Mouse (Mus musculus) left cerebral cortex, adult 11 months (tissue): ENCODE data around the gene Meaf6.
A peak's percentile ranks its signal among the peaks of the same experiment; 100 is the strongest.

Source experiments
- DNase-seq: peaks from one replicate; pipeline ENCODE4 v3.0.0; 2022; ENCODE audit warnings: low spot score

Gene Meaf6

DNA sequence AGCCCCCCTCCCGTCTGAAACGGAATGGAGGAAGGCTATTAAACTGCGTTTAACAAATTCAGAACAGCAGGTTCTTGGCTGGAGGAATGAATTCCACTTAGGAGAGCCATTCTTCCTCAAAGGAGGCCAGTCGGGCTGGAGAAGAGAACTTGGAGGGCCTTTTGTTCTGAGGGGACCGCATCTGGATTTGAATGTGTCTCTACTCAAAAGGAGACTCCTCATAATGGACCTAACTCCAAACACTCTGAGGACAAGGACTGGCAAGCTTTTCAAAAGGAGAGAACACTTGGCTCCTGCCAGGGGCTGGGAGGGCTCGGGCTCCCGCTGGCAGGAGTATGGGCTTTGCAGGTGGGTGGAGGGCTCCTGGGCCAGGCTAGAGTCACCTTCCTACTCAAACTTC lies 59.7 kb downstream of the Meaf6 start:
- DNase-seq, result no peak

DNA sequence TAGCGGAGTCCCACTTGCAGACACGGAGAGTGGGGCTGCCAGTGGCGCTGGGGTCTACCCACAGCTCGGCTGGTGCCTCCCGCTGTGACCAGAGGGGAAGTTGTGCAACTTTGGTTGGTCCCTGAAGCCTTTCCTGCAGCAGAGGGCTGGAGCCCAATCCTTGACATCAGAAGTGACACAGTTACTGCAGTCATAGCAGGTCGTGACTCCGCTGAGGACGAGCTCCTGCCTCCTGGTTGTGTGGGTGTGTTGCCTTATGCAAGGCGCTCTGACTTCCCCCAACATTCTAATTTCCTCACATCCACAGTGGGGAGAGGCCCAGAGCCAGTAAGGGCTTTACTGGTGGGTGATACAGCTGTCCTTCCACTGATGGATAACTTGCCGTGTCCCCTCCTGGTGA lies 60.3 kb downstream of the Meaf6 start:
- DNase-seq, result no peak

DNA sequence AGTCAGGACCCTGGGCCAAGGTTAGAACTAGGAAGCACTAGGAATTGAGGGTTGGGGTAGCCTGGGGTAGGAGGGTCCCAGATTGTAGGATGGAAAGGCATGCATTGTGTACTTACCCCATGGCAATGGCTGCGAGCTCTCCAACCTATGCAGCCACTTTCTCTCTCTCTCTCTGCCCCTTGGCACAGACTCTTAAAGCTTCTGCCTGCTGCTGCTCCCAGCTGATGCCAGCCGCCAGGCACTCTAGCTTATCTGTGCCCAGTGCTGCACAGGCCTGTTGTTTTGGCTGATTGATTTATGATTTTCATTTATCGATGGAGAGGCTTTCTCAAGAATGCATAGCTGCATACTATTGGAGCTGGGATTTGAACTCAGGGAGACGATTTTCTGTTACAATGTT lies 63.0 kb downstream of the Meaf6 start:
- DNase-seq, result no peak

- DNase-seq, result no peak
Observed at GRCm38 (mm10) chr4:125149460-125149859, 64.5 kb downstream of the Meaf6 start.

- DNase-seq, result no peak
Observed at GRCm38 (mm10) chr4:125152469-125152868, 67.5 kb downstream of the Meaf6 start.

DNA sequence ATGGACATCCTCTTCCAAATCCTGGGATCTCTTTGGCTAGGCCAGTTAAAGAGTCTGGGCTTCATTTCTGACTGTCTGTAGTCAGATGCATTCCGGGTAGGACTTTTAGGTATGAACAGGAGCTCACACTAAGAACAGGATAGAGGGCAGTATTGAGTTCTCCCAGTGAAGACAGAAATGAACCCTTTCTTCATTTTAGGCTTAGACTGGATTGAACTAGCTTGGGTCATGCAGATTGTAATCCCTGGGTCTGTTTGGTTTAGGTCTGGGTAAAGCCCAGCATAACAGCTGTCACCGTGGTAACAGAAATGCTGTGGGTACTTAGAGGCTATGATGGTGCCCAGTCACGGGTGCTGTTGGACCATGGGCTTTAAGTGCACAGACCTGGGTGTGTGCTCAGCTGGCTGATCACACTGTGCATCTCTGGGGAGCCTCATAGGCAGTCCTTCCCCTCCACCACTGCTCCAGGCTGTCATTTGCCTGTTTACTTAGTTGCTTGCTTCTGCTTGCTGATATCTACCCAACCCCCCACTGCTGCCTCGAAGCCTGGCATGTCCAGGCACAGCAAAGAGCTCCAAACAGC lies 68.8 kb downstream of the Meaf6 start:
- no peak for DNase-seq

DNA sequence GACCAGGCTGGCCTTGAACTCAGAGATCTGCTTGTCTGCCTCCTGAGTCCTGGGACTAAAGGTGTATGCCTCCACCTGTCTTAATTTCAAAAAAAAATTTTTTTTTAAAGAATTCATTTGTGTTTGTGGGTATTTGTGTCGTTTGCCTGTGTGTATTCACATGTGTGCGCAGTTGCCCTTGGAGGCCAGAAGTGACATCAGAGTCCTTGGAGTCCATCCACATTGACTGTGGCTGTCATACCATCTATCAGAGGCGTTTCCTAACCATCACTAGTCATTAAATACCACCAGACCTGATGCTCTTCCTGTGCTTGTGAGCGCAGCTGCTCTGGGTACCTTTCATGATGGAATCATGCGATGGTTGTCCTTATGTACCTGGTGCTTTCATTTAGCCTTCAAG lies 70.7 kb downstream of the Meaf6 start:
- DNase-seq, result no peak

GRCm38 (mm10) chr4:125157322-125157721 lies 72.4 kb downstream of the Meaf6 start:
- DNase-seq, result no peak

DNA sequence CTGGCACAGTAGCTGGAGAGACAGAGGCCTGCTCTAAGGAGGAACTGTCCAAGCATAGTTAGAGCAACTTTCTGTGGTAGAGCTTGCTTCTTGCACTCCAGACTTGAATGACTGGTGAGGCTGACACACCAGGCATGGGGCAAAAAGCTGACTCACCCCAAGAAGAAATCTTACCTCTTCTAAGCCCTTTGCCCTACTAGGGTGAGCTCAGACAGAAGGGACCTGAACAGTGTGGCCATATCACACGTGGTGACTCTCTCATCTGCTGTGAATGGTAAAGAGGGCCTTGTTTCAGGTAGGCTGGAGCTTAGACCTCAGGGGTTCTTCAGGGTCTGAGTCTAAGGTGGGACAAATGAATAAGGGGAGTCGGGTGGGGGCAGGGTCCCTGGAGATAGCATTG lies 73.1 kb downstream of the Meaf6 start:
- no peak for DNase-seq

DNA sequence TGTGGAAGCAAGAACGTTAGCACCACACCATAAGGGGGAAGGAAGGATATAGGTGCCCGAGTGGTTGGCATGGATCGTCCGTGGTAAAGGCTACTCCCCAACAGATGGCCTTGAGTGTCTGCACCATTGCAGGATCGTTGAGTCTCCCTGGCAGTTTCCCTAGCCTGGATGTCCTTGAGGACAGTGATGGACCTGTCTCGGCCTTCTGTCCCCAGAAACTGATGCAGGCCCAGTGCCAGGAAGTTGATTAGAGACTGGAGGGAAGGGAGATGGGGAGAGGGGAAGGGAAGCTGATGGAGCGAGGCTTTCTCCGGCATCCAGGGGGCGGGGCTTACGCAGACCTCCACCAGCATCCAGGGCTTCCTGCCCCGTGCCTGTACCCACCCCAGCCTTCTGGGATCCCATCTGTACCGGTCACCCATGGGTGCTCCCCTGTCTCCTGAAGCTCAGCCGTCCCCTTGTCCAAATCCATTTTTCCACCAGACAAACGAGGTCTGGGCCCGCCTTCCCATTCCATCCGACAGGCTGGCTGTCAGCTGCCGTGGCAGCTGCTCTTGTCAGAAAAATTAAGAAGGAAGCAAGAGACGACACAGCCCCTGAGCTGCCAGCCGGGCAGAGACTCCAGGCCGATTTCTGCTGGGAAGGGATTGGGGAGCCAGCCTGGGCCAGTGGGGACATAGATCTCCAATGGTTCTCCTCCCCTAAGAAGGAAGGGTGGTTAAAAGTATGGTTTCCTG lies 73.8 kb downstream of the Meaf6 start:
- DNase-seq, result no peak

DNA sequence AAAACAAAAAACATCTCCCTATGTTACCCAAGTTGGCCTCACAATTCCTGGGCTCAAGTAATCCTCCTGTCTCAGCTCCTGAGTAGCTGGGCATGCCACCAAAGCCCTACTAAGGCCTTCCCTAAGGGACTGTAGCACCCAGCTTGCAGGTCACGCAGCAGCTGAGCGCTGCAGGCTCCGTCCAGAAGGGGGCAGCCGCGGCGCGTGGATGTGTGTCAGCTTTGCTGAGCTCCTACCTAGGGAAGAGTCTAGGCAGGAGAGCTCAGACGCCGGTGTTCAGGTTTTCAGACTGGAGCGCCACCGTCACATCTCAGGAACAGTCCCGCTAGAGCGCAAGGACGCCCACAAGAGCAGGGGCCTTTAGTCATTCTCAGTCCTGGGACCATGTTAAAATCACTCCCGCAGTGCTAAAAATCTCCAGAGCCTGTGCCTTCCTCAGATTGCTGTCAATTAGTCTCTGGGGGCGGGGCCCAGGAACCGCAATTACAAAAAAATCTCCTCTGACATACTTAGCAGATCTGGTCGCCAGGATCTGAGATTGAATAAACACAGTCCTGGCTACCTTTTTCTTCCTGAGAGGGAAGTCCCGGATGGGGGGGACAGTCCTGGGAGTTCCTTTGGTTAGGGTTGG lies 75.5 kb downstream of the Meaf6 start:
- DNase-seq, result peak; percentile 81

DNA sequence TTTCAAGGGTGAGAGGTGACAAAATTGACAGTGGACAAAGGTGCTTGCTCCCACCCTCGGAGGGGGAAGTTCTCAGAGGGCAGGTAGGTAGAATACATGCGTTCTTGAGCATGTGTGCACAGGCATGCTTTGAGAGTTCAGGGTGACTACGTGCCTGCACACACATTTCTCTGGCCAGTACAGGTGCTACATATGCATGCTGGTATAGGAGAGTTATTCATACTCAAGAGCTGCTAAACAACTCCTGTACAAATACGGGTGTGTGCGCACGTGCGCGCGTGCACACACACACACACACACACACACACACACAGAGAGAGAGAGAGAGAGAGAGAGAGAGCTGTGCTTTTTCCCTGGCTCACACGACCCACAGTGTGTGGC lies 76.0 kb downstream of the Meaf6 start:
- no peak for DNase-seq

DNA sequence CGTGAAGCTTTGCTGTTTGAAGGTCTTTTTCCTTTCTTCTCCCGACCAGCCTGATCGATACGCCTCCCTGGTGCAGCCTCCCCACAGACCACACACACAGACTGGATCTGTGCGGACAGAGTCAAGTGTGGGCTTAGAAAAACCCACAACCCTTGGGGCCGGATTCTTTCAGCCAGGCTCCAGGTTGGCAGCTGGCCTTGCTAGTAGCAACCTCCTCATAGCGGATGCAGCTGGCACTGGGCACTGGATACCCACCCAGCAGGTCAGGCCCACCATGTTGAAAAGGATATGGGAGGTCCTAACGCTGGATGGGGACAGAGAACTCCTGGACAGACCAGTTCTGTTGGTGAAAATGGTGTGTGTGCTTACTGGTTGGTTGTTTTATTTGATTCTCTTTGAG lies 76.5 kb downstream of the Meaf6 start:
- no peak for DNase-seq

DNA sequence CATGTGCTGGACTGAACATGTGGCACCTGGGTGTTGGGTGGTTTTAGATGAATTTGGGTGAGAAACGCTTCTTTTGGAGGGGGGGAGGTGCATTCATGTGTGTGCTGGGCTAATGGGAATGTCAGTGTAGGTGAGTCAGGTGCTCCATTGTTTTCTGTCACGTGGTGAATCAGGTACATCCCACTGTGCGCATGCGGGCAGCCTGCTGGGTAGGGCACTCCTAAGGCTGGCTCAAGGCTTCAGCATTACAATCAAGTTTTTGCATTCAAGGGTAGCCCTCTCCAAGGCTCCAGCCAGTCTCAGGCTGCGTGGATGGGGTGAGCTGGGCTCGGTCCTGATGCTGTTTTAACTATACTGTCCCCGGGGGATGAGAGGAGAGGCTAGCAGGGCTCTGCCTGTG lies 77.8 kb downstream of the Meaf6 start:
- no peak for DNase-seq
